Mouse (Mus musculus) left cerebral cortex, postnatal 25 days (tissue): ENCODE data around the gene Musk. TPM values are rescaled to one million over a fixed set of nuclear protein-coding genes. Genes with fewer than 3 reads are reported as not detected.

Experiments used
- DNase-seq, 2 experiments: peaks; one replicate each; pipeline ENCODE4 v3.0.0; 2022; ENCODE audit warnings: low spot score in 2 of 2, mixed read lengths in 1 of 2
- intact Hi-C: fragments of 180-260 bp; cut with DNase I; formaldehyde crosslinking; loops from one replicate; pipeline ENCODE4 v1.15.1; 2025
- total RNA-seq, 2 experiments: library from RNA; stranded (reverse); gene quantifications; 2 replicates each; pipeline ENCODE4 v1.2.3; 2021

The Musk gene
- total RNA-seq, 2 experiments from 2014 or later: 2.1 to 2.3 TPM

DNA sequence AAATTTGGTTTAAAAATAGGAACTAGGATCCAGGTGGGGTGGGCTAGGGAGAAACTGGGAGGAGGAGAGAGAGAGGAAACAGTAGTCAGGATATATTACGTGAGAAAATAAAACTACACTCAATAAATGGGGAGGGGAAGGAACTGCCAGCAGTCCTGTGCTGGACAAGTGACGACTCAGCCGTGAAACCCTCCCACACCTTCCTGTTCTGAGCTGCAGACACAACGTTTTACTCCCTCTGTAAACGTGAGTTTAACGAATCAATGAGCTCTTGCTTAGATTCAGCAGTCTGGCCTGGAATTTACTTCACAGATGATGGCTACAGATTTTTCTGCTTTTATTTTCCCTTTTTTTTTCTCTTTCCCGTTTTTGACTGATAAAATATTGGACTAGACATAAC is 18.8 kb downstream of the Musk start:
- no peak for DNase-seq
- intact Hi-C loops: no loop called here

DNA sequence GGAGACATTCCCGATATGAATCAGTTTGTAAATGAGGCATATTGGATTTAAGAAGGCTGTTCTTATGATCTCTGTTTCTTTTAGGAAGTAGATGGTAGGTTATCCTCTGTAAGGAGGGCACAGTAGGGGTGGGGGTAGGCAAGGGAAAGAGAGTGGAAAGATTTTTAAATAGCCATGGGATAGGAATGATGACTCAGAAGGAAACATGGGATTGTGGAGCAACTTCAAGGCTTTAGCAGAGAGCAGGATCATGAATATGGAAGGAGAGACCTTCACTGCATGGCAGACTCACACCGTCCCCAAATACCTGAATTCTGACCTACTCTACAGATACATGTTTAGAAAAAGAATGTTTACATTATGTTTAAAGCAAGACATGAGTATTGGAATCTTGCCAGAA is 21.7 kb downstream of the Musk start:
- intact Hi-C loops: no loop called here
- peak in 1 of 2 experiments; percentile 19 for DNase-seq

DNA sequence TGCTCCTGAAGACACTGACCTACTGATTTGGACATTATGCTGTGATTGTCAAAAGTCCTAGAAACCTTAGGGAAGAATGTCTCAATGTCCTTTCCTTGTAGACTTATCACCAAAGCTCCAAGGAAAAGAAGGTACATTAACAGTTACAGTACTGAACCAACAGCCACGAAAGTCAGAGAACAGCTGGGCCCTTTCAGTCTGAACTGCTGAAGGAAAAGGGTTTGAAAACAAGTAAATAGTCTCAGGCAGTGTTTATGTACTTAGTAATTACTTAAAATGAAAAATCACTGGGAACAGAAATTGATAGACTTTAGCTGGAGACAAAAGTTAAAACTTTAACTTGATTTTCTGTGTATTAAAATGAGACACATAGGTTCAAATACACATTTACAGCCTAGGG is 27.6 kb downstream of the Musk start:
- DNase-seq: no peak
- intact Hi-C loops: no loop called here

DNA sequence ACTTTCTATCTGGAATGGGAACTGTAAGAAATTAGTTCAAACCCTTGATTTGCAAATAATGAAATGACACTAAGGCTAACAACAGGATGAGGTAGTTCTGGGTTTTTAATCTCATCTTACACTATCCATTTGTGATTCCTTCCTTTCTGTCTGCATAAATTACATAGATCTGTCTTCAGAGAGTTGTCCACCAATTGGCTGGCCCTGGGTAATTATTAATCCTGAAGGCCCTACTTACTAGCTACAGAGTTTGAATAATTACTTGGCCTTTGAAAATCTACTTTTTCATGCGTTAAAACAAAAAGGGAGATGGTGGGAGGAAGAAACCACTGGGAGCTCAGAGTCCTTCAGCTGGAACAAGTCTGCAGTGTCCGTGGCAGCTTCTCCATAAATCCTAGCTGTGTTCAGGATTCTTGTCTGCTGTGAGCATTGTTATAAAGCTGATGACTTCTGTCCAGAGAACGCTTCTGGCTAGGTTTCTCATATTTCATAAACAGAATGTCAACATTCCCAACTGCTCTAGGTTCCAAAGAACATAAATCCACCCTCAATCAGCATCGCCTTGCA is 29.3 kb downstream of the Musk start:
- intact Hi-C loops: no loop called here
- no peak for DNase-seq

DNA sequence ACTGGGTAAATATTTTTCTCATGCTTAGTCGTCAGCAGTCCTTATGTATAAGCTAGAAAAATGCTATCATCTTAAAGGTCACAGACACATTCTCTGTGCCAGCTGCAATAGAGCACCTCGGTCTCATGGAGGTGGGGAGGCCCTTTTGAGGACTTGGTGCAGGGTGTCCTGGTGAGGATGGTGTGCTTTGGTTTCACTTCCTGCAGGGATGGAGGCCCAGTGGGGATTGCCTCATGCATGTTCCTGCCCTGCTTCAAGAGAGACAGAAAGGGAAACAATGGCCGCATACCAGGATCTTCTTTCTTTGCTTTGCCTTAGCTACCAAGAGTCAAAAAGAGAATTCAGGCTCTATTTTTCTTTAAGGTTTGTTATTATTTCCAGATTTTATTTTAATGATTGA is 31.8 kb downstream of the Musk start:
- intact Hi-C loops: no loop called here
- DNase-seq: no peak

DNA sequence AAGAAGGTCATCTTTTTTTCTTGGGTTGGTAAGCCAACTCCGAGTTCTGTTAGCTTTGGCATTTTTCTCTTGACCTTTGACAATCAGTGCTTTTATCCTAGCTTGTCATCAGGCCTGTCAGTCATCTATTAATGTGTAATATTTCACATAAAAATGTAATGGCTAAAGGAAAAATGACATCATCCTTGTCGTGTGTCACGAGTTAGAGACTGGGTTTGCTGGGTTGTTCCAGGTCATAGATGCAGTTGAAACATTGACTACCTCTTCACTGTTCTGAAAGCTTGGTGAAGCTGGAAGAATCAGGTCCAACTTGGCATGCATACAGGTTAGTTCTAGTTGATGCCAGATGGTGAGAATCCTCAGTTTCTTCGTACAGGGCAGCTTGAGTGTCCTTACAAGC is 34.5 kb downstream of the Musk start:
- DNase-seq: no peak
- intact Hi-C loops: no loop called here

DNA sequence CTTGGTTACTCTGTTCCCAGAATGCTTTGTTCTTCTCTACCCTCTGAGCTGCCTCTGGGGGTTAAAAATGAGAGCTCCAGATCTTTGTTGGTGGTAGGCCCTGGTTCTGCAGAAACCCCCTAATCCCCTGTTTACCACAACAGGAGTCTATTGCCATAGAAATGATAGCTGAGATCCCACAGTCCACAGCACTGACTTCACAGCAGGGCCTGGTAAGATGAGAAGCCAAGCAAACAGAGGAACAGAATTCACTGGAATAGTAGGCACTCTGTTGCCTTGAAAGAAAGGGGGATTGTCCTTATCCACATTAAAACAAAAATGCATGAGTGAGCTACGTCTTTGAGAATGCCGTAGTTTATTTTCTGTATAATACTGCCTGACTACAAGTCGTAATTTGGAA is 41.0 kb downstream of the Musk start:
- intact Hi-C loops: no loop called here
- DNase-seq: no peak

DNA sequence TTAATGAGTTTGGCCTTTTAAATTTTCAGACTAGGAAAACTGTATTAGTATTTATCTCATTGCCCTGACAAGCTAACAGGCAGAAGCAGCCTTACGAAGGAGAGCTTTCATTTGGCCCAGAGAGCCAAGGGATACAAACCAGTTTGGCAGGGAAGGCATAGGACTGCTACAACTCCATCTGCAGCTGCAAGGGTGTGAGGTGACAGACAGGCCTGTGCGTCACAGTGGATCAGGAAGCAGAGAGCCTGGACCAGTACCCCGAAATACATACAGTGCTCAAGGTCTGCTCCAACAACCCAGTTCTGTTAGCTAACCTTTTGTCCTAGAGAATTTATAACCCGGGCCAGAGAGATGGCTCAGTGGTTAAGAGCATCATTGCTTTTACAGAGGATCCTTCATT is 42.5 kb downstream of the Musk start:
- no peak for DNase-seq
- intact Hi-C loops: no loop called here

DNA sequence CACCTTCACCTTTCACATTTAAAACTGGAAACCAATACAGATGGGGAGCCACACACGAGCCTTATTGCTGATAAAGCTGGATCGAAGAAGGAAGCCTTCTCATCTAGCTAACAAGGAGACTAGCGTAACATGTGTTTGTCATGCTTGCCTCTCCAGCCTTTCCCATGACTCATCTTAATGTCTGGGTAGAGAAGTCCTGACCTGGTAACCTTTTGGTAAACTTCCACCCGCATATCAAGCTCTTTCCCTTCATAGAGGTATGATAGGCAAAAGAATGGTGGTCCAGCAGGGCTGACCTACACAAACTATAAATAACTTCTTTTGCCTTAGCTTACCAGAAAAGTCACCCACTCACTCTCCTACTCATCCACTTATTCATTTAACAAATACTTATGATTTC is 44.3 kb downstream of the Musk start:
- intact Hi-C loops: no loop called here
- DNase-seq: no peak

DNA sequence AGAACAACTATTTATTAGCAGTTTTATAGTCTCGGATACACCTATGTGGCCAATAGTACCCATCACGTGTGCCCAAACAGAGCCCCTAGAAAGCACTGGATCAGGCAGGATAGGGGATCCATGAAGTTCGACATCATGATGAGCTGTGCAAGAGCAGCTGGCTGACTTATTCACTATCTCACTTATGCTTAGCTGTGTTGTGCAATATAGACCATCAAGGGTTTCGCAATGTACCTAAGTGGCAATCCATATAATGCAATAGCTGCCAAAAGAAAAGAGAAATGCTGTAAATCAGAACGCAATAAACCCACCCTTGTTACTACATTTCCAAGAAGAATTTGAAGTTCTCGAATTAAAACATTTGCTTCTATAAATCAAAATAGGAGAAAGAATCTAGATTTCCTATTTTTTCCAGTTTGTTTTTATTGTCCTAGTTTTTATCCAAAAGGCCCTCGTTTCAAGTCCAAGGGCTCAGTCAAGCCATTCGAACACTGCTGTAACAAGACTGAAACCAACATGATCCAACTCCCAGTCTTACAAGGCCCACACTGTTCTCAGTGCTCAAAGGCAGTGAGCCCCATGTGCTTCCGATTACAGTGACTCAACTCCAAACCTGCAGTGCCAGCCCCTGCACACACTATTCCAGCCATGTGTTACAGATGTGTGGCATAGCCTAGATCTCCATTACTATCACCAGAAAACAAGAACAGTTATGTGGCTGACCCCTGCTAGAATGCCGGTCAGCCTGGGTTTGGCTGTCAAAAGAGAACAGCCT is 45.3 kb downstream of the Musk start:
- no peak for DNase-seq
- intact Hi-C loops: no loop called here

DNA sequence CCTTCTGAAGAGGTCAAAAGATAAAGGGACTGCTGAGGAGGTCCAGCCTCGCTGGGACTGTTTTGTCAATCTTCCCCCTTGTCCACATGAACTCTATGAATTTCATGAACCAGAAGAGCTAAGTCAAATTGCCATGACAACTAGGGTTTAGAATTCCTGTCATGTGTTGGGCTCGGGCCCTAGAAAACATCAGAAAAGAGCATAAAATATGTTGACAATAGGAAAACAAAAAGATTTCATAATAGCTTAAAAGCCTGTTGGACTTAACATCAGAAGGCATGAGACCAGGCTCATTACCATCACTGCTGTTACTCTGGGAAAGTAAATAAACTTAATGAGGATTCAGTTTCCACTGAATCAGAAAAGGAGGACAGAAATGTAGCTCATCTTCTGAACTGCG is 46.6 kb downstream of the Musk start:
- intact Hi-C loops: no loop called here
- no peak for DNase-seq

DNA sequence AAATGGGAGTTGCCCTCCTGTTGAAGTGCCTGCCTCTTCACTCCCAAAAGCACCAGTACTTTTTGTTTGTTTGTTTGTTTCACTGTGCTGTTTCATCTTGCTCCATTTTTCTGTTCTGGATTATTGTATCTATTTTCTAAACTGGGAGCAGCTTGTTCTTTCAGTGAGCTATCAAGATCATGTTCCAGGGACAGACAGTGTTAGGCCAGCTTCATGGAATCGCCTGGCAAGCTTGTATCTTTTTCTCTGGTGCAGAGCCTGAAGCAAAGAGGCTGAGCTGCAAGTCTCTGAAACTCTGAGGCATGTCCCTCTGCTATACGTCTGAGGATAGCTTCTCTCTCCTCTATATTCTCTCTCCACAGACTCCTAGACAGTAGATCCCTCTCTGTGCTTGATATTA is 50.5 kb downstream of the Musk start:
- intact Hi-C loops: no loop called here
- no peak for DNase-seq

DNA sequence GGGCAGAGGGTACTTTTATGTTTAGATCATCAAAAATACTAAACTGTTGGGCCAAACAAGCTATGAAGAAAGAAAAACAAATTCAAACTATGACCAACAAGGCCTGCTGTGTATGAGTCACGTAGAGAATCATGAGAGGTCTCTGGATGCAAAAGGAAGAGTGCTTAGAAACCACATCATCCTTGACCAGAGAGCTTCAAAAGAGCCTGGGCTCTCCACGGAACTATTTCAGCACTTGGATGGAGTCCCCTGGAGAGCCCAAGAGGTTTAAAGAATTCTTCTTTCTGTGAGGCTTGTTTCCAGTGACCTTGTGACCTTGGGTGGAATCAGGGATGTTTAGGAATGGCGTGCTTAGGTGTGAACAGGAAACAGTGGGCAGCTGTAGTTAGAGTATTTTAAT is 53.5 kb downstream of the Musk start:
- intact Hi-C loops: no loop called here
- DNase-seq: no peak

DNA sequence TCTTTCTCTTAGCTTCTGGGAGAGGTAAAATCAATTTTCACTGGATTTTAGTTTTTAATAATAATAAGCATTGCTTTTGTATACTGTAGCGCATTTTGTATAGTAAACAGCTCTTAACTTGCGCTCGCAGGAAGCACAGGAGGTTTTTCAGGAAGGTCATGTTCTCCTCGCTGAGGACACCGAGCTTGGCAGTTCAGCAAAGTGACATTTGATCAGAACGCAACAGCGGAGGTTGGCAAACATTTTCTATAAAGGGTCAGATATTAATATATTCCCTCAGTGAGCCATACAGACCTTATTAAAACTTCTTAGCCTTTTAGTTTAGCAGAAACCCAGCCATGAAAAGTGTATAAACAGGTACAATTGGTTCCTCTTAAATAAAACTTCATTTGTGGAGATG is 64.4 kb downstream of the Musk start:
- DNase-seq: no peak

DNA sequence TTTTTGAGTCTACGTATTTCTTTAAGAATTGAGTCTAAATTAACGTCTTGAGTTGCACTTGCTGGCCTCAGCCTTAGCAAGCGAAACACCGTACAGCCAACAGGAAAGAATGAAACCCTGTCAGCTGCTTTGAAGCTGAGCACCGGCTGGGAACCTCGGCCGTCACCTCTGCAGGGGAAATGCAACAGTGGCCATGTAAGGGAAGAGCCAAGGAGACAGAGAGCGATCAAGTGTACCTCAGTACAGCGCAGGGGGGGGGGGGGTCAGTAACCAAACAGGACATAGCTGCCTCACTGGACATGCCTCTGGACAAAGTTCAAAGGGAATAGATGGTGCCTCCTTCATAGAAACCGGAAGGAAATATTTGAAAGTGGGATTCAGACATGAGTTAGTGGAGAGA is 65.4 kb downstream of the Musk start:
- intact Hi-C loops: no loop called here
- no peak for DNase-seq

More for the DNA sequence above, 64.4 kb downstream of the Musk start:
- intact Hi-C loops: no loop called here

DNA sequence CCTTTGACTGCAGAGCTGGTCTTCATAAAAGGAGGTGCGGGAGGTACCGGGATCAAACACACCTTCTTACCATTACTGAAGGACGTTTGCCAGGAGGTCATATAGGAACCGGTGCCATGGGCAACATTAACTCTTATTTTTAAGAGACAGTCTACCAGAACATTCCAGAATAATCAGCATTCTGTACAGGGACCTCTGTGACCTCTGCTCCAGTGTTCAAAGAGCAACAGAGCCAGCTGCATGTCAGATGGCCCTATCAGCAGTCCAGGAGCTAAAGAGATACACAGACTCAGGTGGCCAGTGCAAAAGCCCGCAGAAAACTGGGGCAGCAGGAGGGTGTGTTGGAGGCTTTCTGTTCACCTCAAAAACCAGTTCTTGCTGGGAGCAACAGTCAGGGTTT is 65.8 kb downstream of the Musk start:
- intact Hi-C loops: no loop called here

DNA sequence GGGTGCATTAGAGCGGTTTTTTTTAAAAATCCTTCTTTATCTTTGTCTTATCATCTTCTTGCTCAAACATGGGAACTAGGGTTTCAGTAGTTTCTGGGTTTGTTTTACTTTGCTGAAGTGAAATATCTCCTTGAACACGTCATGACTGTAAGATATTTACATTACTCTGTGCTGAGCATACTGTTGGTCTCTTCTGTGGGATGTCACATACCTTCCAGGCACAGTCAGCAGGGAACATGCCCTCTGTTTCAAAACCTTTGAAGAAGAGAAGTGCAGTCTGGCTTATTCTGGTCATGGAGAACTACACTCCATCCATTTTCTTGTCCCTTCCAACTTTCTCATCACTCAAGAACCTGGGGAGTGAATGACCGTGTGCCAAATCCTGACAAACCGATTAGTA is 73.2 kb downstream of the Musk start:
- no peak for DNase-seq
- intact Hi-C loops: no loop called here

More for the DNA sequence above, 65.8 kb downstream of the Musk start:
- DNase-seq: no peak

DNA sequence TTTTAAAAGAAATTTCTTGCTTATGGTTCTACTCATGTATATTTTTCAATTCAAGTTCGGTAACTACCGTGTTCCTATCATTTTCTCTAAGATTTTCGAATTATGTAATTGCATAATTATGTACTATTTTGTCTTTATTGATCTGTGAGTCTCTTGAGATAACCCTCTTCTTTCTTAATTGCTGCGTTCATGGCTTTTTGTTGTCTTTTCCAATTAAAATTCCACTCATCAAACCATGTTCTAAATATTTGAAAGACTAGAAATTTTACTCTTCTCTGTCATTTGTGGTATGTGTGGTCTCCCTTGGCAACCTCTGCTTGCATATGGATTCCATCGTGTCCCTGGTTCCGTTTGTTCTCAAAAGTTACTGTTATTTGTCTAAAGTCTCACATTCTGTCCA is 79.6 kb downstream of the Musk start:
- DNase-seq: no peak
- intact Hi-C loops: no loop called here

DNA sequence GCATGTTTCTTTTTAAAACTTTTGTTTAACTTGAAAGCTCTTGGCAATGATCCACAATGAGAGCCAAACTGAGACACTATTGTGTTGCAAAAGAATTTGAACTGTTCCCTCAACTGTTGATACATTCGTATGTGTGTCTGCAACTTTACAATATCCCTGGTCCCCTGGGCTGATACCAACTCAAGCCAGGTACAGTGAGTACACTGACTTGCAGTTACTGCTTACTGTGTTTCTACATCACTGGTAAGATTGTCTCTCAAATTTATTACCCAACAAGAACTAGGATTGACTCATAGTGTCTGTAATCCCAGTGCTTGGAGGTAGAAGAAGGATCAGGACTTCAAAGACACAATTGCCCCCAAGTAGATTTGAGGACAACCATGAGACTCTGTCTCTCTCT is 85.3 kb downstream of the Musk start:
- intact Hi-C loops: no loop called here
- no peak for DNase-seq

DNA sequence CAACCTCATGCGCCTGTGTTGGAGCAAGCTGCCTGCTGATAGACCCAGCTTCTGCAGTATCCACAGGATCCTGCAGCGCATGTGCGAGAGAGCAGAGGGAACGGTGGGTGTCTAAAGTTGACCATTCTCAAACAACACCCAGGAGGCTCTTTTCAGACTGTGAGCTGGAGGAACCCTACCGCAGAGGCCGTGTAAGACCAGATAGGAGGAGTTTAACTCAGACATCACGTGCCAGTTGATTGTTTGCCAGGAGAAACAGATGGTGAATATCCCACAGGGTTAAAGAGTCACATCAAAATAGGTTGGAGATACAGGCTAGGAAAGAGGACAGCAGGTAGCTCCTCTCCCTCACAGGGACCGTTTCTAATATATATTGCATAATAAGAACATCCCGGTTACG is 87.8 kb downstream of the Musk start:
- intact Hi-C loops: no loop called here
- no peak for DNase-seq

DNA sequence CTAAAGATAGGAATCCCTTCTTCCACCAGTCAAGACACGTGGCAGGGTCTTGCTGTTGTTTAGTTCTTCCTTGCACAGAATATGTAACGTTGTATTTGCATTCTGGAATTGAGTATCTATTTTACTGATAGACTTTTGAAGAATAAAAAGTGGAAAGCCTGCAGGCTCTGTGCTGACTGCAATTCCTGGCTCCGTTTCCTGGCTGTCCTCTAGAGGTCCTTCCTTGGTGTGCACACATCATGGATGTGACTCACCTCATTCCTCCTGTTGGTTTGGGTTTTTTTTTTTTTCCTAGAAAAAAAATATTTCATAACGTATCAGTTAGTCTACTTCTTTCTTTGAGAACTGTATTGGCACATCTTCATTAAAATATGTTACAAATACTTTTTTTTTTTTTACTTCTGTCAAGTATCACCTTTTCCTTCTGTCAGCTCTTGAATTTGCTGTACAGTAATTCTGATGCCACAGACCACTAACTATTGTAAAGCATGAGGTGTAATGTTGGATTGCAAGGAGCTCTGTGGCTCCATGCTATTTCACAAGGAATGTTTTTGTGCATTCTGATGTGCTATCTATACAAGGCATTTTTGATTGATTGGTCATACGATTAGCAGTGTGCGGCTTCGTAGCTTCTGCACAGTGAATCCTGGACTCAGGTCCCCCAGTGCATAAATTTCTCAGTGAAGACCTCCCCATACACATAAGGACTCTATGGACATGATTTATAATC is 88.5 kb downstream of the Musk start:
- DNase-seq: peak; percentile 36 to 76
- intact Hi-C loops: no loop called here
